Mouse (Mus musculus) liver, embryonic 11.5 days (tissue): ENCODE data around the gene Krt2. TPM values are rescaled to one million over a fixed set of nuclear protein-coding genes. Genes with fewer than 3 reads are reported as not detected.

ENCODE experiments used
- polyA plus RNA-seq: library from polyadenylated mRNA; unstranded; fragments of >200 nt; fragmentation: Nextera tagmentation; extraction: Ambion mirVana; gene quantifications from 2 replicates; pipeline ENCODE4 v1.2.1, GENCODE M21; 2014

The Krt2 gene
- polyA plus RNA-seq, 1 experiment from 2014 or later: not detected

Other genes starting within 250 kb of the Krt2 start
- gene Krt75, start 244.3 kb downstream of the Krt2 start, polyA plus RNA-seq: not detected in 2 replicates
- gene Gm5414, start 190.0 kb downstream of the Krt2 start, polyA plus RNA-seq: not detected in 2 replicates
- gene Gm5478, start 170.8 kb downstream of the Krt2 start, polyA plus RNA-seq: not detected in 2 replicates
- gene Krt6b, start 137.9 kb downstream of the Krt2 start, polyA plus RNA-seq: not detected in 2 replicates
- not detected in 2 replicates for gene Krt6a, start 123.9 kb downstream of the Krt2 start, polyA plus RNA-seq
- 0.48 and 0.63 TPM in 2 replicates for gene Krt5, start 105.3 kb downstream of the Krt2 start, polyA plus RNA-seq
- not detected in 2 replicates for gene Krt71, start 75.1 kb downstream of the Krt2 start, polyA plus RNA-seq
- gene Krt72, start 31.7 kb downstream of the Krt2 start, polyA plus RNA-seq: not detected in 2 replicates
- not detected in 2 replicates for gene Krt73, start 15.8 kb downstream of the Krt2 start, polyA plus RNA-seq
- 0.43 and 0.48 TPM in 2 replicates for gene Krt1, start 32.6 kb upstream of the Krt2 start, polyA plus RNA-seq
- gene Krt77, start 51.5 kb upstream of the Krt2 start, polyA plus RNA-seq: not detected in 2 replicates
- gene Krt76, start 74.8 kb upstream of the Krt2 start, polyA plus RNA-seq: not detected in 2 replicates
- not detected in 2 replicates for gene Krt4, start 106.6 kb upstream of the Krt2 start, polyA plus RNA-seq
- gene Krt79, start 122.2 kb upstream of the Krt2 start, polyA plus RNA-seq: 0.08 TPM in 1 of 2 replicates, not detected in the other
- gene Krt78, start 136.1 kb upstream of the Krt2 start, polyA plus RNA-seq: not detected in 2 replicates
- 103 TPM in 2 replicates for gene Krt8, start 186.3 kb upstream of the Krt2 start, polyA plus RNA-seq
- gene Krt18, start 210.0 kb upstream of the Krt2 start, polyA plus RNA-seq: 110 and 113 TPM in 2 replicates